Comparison of ENCODE assay signal across 25 mouse cellular contexts in the genomic region with DNA sequence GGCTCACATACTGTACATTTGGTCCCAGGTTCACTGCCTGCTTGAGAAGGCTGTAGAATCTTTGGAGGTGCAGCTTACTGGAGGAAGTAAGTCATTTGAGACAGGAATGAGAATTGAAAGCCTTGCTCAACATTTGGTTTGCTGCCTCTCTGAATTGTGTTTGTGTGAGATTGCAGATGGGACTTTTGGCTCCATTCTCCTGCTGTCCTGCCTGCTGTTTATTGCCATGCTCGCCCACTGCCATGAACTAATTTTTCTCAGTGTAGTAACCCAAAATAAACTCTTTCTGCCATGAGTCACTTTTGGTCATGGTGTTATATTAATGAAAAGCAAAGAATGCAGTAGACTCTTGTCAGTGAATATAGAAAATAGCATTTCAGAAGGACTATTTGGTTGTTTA.
DNase-seq lines count a peak whose midpoint lies in the region; ATAC-seq and TF ChIP-seq lines count a peak whose summit lies in the region.
"Had no signal": no experiment of that assay in that cellular context is flagged by ENCODE, and none has a peak within 500 bp of the region (broad histone marks: within the 10 kb centered on the region; RNA-seq: fewer than 3 reads in every experiment).

No protein-coding gene starts in this region.

- H3K36me3 ChIP-seq in lung, embryonic 14.5 days (ENCODE audit: insufficient read depth), result no peaks in the 10 kb centered on the region
- H3K36me3 ChIP-seq: embryonic facial prominence, embryonic 15.5 days; forebrain, embryonic 10.5 days; heart, embryonic 10.5 days; midbrain, embryonic 13.5 days; neural tube, embryonic 12.5 days; stomach, embryonic 15.5 days had no signal

- H3K9me3 ChIP-seq in lung, embryonic 14.5 days (ENCODE audit: low read depth, low read length), result no peaks in the 10 kb centered on the region
- H3K9me3 ChIP-seq: embryonic facial prominence, embryonic 15.5 days; forebrain, embryonic 10.5 days; midbrain, embryonic 13.5 days; neural tube, embryonic 12.5 days; stomach, embryonic 15.5 days had no signal

- no peaks in the 10 kb centered on the region for H3K4me1 ChIP-seq in lung, embryonic 14.5 days (ENCODE audit: insufficient read depth)
- H3K4me1 ChIP-seq: embryonic facial prominence, embryonic 15.5 days; forebrain, embryonic 10.5 days; heart, embryonic 10.5 days; midbrain, embryonic 13.5 days; neural tube, embryonic 12.5 days; stomach, embryonic 15.5 days had no signal

- DNase-seq in lung, embryonic 14.5 days, result peak; percentile 30
- no peak for DNase-seq in lung, adult 18-20 months
- DNase-seq in brain, embryonic 14.5 days (ENCODE audit: low read depth), result peak; percentile 26
- peak; percentile 5 to 19 for DNase-seq in layer of hippocampus, postnatal 10 days (ENCODE audit: low spot score in 2 of 2)
- DNase-seq in skeletal muscle tissue, adult 2 months (ENCODE audit: low read depth, low spot score), result peak; percentile 12
- no peak for DNase-seq in gastrocnemius, postnatal 10 days
- no peak for DNase-seq in urinary bladder, adult 2 months (ENCODE audit: low spot score)
- DNase-seq: adrenal gland, adult 8-10 months; B cell, adult 2 months; cerebellum, adult 11-12 months; cerebellum, postnatal 25 days; gastrocnemius, postnatal 25 days; heart, postnatal 10 days; kidney, adult 11 months; left cerebral cortex, postnatal 4 days; liver; liver, postnatal 0 days; thymus, adult 2 months had no signal

- no peak overlapping the region for H3K9ac ChIP-seq in lung, embryonic 14.5 days
- H3K9ac ChIP-seq: embryonic facial prominence, embryonic 15.5 days; liver, postnatal 0 days; midbrain, embryonic 13.5 days; neural tube, embryonic 12.5 days; stomach, embryonic 15.5 days had no signal

- H3K4me3 ChIP-seq in lung, embryonic 14.5 days (ENCODE audit: low read depth, low read length), result no peak overlapping the region
- H3K4me3 ChIP-seq: embryonic facial prominence, embryonic 15.5 days; forebrain, embryonic 10.5 days; heart, embryonic 10.5 days; midbrain, embryonic 13.5 days; neural tube, embryonic 12.5 days; stomach, embryonic 15.5 days had no signal

- no peaks in the 10 kb centered on the region for H3K27me3 ChIP-seq in lung, embryonic 14.5 days (ENCODE audit: insufficient read depth, low read length)
- H3K27me3 ChIP-seq: embryonic facial prominence, embryonic 15.5 days; midbrain, embryonic 13.5 days; neural tube, embryonic 12.5 days; stomach, embryonic 15.5 days had no signal

- no peak overlapping the region for H3K4me2 ChIP-seq in lung, embryonic 14.5 days
- H3K4me2 ChIP-seq: embryonic facial prominence, embryonic 15.5 days; midbrain, embryonic 13.5 days; neural tube, embryonic 12.5 days; stomach, embryonic 15.5 days had no signal

- H3K27ac ChIP-seq in lung, embryonic 14.5 days (ENCODE audit: low read depth), result no peak overlapping the region
- H3K27ac ChIP-seq: embryonic facial prominence, embryonic 15.5 days; forebrain, embryonic 10.5 days; heart, embryonic 10.5 days; kidney, postnatal 0 days; midbrain, embryonic 13.5 days; neural tube, embryonic 12.5 days; stomach, embryonic 15.5 days had no signal

- 53% methylated on average over 1 of the region's 1 CpGs for WGBS in lung, embryonic 14.5 days

- no peak for ATAC-seq in lung, embryonic 14.5 days (ENCODE audit: insufficient read depth)
- ATAC-seq: liver, postnatal 0 days; midbrain, embryonic 13.5 days had no signal

- no peak for TF ChIP-seq POLR2A in brain, embryonic 14.5 days (IDR thresholded peaks at IDR 0.05; ENCODE audit: borderline replicate concordance, extremely low read depth, insufficient read depth, insufficient read length, poor library complexity, severe bottlenecking)

- no peak for TF ChIP-seq CTCF in lung, embryonic 14.5 days (IDR thresholded peaks at IDR 0.05; ENCODE audit: low read depth)
- no peak for TF ChIP-seq CTCF in brain, embryonic 14.5 days (IDR thresholded peaks at IDR 0.05; ENCODE audit: borderline replicate concordance, extremely low read depth, insufficient read depth, insufficient read length)

Comparison
In these comparisons a context has a peak if more than half of its experiments do, and no peak if none do; other contexts are left out.
1. DNase-seq: peak in lung, embryonic 14.5 days (single experiment), brain, embryonic 14.5 days (single experiment), layer of hippocampus, postnatal 10 days (2 of 2) and skeletal muscle tissue, adult 2 months (single experiment); none in lung, adult 18-20 months (0 of 2), gastrocnemius, postnatal 10 days (single experiment) and urinary bladder, adult 2 months (single experiment).